Mouse (Mus musculus): ENCODE data around the gene E2f8. TPM values are rescaled to one million over a fixed set of nuclear protein-coding genes. Genes with fewer than 3 reads are reported as not detected.

The E2f8 gene
- polyA plus RNA-seq (2017; shearing (Covaris generic)): 0.87 TPM

DNA sequence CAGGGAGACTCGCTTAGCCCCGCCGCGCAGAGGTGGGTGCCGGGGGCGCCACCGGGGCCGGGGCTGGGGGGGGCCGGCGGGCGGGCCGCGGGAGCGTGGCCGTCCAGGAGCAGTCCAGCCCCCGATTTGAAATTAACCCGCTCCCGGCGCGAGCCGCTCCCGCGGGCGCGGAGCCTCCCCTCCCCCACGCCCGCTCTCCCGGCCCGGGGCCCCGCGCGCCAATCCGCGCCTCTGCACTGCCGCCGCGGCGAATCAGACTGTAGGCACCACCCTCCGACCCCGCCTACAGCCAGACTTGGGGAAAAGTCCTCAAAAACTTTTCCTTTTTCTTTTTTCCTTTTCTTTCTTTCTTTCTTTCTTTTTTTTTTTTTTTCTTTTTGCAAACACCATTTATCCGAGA, at the start of gene E2f8:
TSS of gene E2f8 (minus strand) at position 111 of the 400 bp plus-strand sequence.

DNA sequence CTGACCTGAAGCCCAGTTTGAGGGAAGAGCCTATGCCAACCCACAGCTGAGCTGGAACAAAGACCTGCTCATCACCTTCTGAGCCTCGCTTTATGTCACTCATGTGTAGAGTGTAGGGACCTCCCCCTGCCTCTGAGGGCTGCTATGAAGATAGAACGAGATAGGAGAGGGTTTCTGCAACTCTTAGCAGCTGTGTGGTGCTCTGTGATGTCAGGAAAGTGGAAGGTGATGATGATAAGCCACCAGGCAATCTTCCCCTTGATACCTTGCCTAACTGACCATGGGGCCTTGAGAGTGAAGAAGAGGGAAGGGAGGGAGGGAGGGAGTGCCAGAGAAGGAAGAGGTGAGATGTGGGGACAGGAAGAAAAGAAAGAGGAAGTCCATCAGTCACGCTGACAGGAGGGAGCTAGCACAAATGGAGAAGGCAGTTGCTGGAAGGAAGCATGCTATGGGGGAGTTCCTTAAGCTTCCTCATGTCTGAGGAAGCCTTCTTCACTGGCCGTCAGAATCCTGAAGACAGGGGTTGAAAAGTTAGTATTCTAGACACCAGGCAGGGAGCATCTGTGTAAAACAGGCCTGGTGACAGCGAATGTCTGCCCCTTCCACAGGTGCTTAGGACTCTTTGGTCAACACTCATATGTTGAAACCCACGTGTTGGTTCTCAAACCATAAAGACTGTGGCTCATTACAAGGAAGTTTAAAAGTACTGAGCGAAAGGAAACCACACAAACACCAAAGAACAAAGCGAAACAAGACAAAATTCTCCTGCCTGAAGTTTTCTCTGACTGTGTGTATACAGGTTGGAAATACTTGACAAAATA, 27.3 kb upstream of the E2f8 start, which contains the start of gene Nav2:
TSS of gene Nav2 (plus strand) at position 196 of the 821 bp plus-strand sequence.

DNA sequence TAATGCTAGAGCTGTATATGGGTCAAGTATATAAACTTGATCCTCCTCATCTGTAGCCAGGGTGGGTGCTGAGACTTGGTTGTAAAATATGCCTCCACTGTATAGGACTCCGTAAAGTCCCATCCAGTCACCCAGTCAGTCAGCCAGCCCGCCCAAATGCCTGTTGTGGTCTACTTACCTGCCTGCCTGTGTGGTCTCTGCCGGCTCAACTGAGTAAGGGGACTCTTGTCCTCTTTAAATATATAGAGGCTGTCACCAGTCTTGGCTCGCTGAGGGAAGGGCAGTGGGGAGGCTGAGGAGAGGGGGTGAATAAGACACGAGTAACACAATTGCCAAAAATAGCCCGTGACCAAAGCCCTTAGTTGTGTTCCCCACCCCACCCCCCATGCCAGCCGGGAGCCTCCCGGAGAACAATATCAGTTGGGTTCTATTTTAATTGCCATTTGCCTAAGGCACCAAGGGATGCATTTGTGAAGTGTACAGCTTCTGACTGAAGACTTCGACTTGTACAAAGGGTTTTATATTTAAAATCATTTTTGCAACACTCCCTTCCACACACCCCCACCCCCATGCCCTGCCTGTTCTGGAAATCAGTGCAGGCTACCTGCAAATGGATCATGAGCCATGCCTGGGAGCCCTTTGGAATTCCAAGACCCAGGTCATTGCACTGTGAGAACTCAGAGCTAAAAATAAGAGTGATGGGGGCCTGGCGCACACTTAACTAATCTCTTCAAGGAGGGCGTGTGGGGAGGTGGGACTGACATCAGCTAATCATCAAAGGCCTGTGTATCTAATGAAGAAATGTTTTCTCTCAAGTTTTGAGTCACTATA, 33.4 kb downstream of the E2f8 start, which contains the start of gene Csrp3:
TSS of gene Csrp3 (minus strand) at position 214 of the 831 bp plus-strand sequence.

Other genes starting within 250 kb of the E2f8 start
- gene Mrgprb3, start 237.8 kb downstream of the E2f8 start, polyA plus RNA-seq (2017; shearing (Covaris generic)): not detected
- 40.4 TPM for gene Zdhhc13, start 92.6 kb downstream of the E2f8 start, polyA plus RNA-seq (2017; shearing (Covaris generic))
- not detected for gene Csrp3, start 33.6 kb downstream of the E2f8 start, polyA plus RNA-seq (2017; shearing (Covaris generic))
- gene Nav2, start 27.1 kb upstream of the E2f8 start, polyA plus RNA-seq (2017; shearing (Covaris generic)): 15.8 TPM